Mouse (Mus musculus) lung, adult 2 months (tissue): ENCODE results near the gene Gimd1. TPM values are rescaled to one million over a fixed set of nuclear protein-coding genes. Genes with fewer than 3 reads are reported as not detected.

Experiments used
- DNase-seq: peaks from one replicate; pipeline ENCODE4 v3.0.0; 2022
- H3K4me1 ChIP-seq: fragments of 200-500 bp; 2 replicates; pipeline ENCODE4 v1.6.1; 2011; ENCODE audit warnings: low read length; ENCODE audit not compliant: control insufficient read depth, insufficient read depth
- H3K4me3 ChIP-seq: fragments of 200-500 bp; replicated peaks from 2 replicates; pipeline ENCODE3; 2011; ENCODE audit warnings: low read depth, mild to moderate bottlenecking, control low read depth, low read length; ENCODE audit errors: extremely low read depth
- CTCF ChIP-seq: fragments of 200-500 bp; IDR thresholded peaks from 2 replicates; pipeline ENCODE4 v1.5.1; 2011; ENCODE audit warnings: mild to moderate bottlenecking, low read length, control low read depth; ENCODE audit not compliant: insufficient read depth
- WGBS: fragments of 180-500 bp; shearing (Covaris S2); methylation state at CpG from one replicate; pipeline ENCODE4 v1.1.7; 2018; 5-methylcytosine and 5-hydroxymethylcytosine counted together
- polyA plus RNA-seq: library from polyadenylated mRNA; depleted of rRNA; stranded (reverse); fragments of >200 nt; gene quantifications from 2 replicates; pipeline ENCODE4 v1.2.3, GENCODE M21; 2012; rRNA removed

Gene Gimd1
- polyA plus RNA-seq, 1 experiment = not detected

DNA sequence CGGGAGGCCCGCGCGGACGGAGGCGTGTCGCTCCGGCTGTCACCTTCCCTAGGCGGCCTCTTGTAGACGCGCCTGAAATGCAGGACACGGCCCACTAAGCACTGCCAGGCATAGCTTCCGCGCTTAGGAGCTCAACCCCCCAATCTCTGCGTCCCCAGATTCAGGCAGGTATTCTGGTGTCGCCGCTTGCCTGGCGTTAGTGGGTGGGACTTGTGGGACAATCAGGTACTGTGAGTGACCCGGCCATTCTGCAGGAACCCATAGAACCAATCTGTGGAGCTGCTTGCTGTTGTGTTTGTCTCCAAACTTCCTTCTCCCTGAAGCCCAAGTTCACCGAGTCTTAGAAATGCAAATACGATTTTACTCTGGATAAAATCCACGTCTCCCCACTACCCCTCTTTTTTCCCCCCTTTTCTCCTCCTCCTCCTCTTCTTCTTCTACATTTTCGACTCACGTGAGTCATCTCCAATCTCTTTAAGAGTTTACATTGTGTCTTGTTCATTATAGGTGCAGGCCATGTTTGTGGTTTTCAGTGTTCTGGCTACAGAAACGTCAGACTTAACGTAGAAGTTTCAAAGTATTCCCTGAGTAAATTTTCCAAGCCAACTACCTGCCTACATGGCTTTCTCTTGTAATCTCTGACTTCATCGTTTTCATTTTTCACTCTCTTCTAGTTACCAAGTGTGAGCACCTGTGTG, 54.8 kb downstream of the Gimd1 start, which contains the start of gene Aimp1:
TSS of gene Aimp1 (minus strand) at position 140 of the 698 bp plus-strand sequence.
- no peak for DNase-seq
- WGBS = under 1% methylated on average over 27 of the region's 27 CpGs
- no peak for TF ChIP-seq CTCF
- Histone ChIP-seq H3K4me1 (no peaks in the 10 kb centered on the region), H3K4me3 (peak within 1 kb of the TSS; percentile 78)

Other genes starting within 250 kb of the Gimd1 start
- 3.0 and 4.0 TPM in 2 replicates for gene Tbck, start 54.3 kb downstream of the Gimd1 start, polyA plus RNA-seq
- gene Aimp1, start 54.5 kb downstream of the Gimd1 start, polyA plus RNA-seq = 7.4 and 12.6 TPM in 2 replicates